Mouse (Mus musculus) hindbrain, embryonic 16.5 days (tissue): ENCODE results near the gene Gm29110. TPM values are rescaled to one million over a fixed set of nuclear protein-coding genes. Genes with fewer than 3 reads are reported as not detected.
"Not testable (repeated sequence)": the region's sequence is repeated elsewhere in the genome, so short reads cannot be mapped to it uniquely, and the experiment has no call there.

ENCODE experiments used
- ATAC-seq: fragments of 200-750 bp; cut with Nextera tagmentation; 2 replicates; pipeline ENCODE4 v1.8.0; 2017; ENCODE audit warnings: moderate TSS enrichment, moderate library complexity
- H3K27ac ChIP-seq: fragments of 300-500 bp; sonication (generic); 2 replicates; pipeline ENCODE4 v1.5.1; 2014; ENCODE audit warnings: low read depth, mild to moderate bottlenecking, control low read depth, low read length, moderate library complexity
- H3K27me3 ChIP-seq: fragments of 300-500 bp; sonication (generic); replicated peaks from 2 replicates; pipeline ENCODE4 v1.6.1; 2014; ENCODE audit warnings: low read length; ENCODE audit not compliant: control insufficient read depth, insufficient read depth
- H3K36me3 ChIP-seq: fragments of 300-500 bp; sonication (generic); 2 replicates; pipeline ENCODE4 v1.6.1; 2014; ENCODE audit warnings: mild to moderate bottlenecking, low read length, moderate library complexity, mixed read lengths; ENCODE audit not compliant: control insufficient read depth, insufficient read depth
- H3K4me1 ChIP-seq: fragments of 300-500 bp; sonication (generic); 2 replicates; pipeline ENCODE4 v1.6.1; 2014; ENCODE audit warnings: low read depth, low read length; ENCODE audit not compliant: control insufficient read depth, insufficient read depth
- H3K4me2 ChIP-seq: fragments of 300-500 bp; sonication (generic); 2 replicates; pipeline ENCODE4 v1.6.1; 2014; ENCODE audit warnings: mild to moderate bottlenecking, low read length, control low read depth, moderate library complexity
- H3K4me3 ChIP-seq: fragments of 300-500 bp; sonication (generic); 2 replicates; pipeline ENCODE4 v1.5.1; 2014; ENCODE audit warnings: mild to moderate bottlenecking, low read length, control low read depth, moderate library complexity
- H3K9ac ChIP-seq: fragments of 300-500 bp; sonication (generic); 2 replicates; pipeline ENCODE4 v1.6.1; 2014; ENCODE audit warnings: low read depth, mild to moderate bottlenecking, control low read depth, low read length, moderate library complexity
- H3K9me3 ChIP-seq: fragments of 300-500 bp; sonication (generic); 2 replicates; pipeline ENCODE4 v1.6.1; 2014; ENCODE audit warnings: mild to moderate bottlenecking, low read length, moderate library complexity; ENCODE audit not compliant: control insufficient read depth
- WGBS: fragments of 180-500 bp; shearing (Covaris S2); extraction: QIAGEN DNeasy Blood & Tissue Kit; methylation state at CpG from one replicate; pipeline ENCODE4 v1.1.7; 2014; 5-methylcytosine and 5-hydroxymethylcytosine counted together
- polyA plus RNA-seq: library from polyadenylated mRNA; unstranded; fragments of >200 nt; fragmentation: Nextera tagmentation; extraction: Ambion mirVana; gene quantifications from 2 replicates; pipeline ENCODE4 v1.2.1, GENCODE M21; 2015

Gene Gm29110
- polyA plus RNA-seq = not detected in 2 replicates

- WGBS = 82% methylated on average over 2 of the region's 6 CpGs
- not testable (repeated sequence) for H3K9ac ChIP-seq, H3K4me2 ChIP-seq, H3K9me3 ChIP-seq, H3K4me3 ChIP-seq, H3K4me1 ChIP-seq, ATAC-seq, H3K36me3 ChIP-seq, H3K27ac ChIP-seq, H3K27me3 ChIP-seq
Observed at GRCm38 (mm10) chrY:74470231-74470630, at the start of gene Gm29110. Gene Gm29110, plus strand, starts transcription at chrY:74470531.

Other genes with a start within 250 kb of the Gm29110 start
- gene Gm21913, start 153.4 kb downstream of the Gm29110 start, polyA plus RNA-seq = not detected in 2 replicates